Mouse (Mus musculus) T-cell, adult 66 days (primary cell): Measurements from ENCODE around the gene Nab1. TPM values are rescaled to one million over a fixed set of nuclear protein-coding genes. Genes with fewer than 3 reads are reported as not detected.

Experiments
- total RNA-seq, 2 experiments: library from RNA; stranded (reverse); gene quantifications; 3 replicates in 1 of 2; 4 replicates in 1 of 2; pipeline ENCODE4 v1.2.4; 2023

The Nab1 gene
- total RNA-seq: 10 to 100 TPM; 63.4 to 64.2 TPM

DNA sequence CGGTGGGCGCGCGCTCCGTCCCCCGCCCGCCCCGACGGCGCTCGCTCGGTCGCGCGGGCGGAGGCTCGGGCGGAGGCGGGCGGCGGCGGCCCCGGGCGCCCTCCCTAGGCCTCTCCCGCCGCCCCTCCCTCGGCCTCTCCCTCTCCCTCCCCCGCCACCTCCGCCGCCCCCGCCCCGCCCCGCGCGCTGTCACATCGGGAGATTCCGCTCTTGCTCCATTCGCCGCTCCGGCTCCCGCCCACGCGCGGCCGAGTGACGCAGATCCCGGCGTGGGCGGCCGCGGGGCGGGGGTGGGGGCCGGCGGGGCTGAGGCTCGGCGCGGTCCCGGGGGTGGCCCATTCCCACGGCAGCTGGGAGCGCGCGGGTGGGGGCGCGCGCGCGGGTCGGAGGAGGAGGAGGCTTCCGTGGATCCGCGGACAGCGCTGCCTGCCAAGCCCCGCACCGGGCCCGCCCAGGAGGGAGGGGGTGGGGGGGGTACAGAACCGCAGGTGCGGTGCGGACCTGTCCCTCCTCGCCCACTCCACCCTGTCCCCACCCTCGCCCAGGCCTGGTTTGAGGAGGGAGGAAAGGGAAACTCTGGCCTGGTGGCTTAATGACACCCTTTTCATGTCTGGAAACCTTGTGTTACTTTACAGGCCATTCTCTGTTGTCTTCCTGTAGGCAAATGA is at the start of gene Nab1:
Nab1 (minus strand) TSS at position 366 of the 668 bp plus-strand sequence.

Other genes with a start within 250 kb of the Nab1 start
- gene Nemp2, start 130.0 kb upstream of the Nab1 start, total RNA-seq: 10 to 100 TPM; 33.8 to 40.8 TPM
- gene Mfsd6, start 226.8 kb upstream of the Nab1 start, total RNA-seq: 10 to 100 TPM; 29.0 to 34.4 TPM